Mouse (Mus musculus): Measurements from ENCODE around the gene Cplx1. TPM values are rescaled to one million over a fixed set of nuclear protein-coding genes. Genes with fewer than 3 reads are reported as not detected.

The Cplx1 gene
- polyA plus RNA-seq (2015; fragmentation: Nextera tagmentation; extraction: Ambion mirVana) = 2.6 and 3.0 TPM in 2 replicates

DNA sequence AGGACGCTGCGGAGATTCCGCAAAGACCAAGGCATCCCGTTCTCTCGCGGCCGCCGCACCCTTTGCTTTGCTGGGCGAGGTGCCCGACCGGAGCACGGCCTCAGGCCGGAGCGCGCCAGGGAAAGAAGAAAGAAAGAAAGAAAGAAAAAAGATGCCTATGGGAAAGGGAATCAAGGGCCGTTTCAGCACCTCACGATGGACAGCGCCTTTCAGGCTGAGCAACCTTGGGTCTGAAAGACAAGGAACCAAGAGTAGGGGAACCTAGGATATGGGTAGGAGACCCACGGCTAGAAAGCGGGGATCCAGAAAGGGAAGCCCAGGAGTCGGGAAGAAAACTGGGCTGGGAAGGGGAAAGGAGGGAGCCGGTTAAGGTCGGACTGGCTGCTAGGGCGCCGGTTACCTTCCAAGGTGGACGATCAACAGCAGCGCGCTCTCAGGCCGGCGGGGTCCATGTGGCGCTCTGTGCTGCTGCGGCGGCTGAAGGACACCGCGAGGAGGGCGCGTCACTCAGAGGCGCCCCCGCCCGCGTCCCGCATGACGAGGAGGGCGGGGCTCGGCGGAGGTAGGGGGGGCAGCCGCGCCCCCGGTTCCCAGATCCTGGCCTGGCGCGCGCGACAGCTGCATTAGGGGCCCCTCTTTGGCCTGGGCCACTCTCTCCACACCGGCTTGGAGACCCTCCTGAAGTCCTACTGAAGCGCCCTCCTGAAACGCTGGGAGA, at the start of gene Cplx1:
Gene Cplx1 (minus strand): TSS at position 536 of the 718 bp plus-strand sequence.
- no peaks in the 10 kb centered on the region for H3K9me3 ChIP-seq
- ATAC-seq (ENCODE audit: insufficient read depth, low FRiP score, low read depth) = peak; percentile 77
- WGBS = 0% methylated on average over 56 of the region's 56 CpGs
- H3K27me3 ChIP-seq (replicated peaks) = peaks cover 32% of the 10 kb centered on the region
- no peak within 1 kb of the TSS for H3K27ac ChIP-seq
- no peaks in the 10 kb centered on the region for H3K36me3 ChIP-seq
- no peak within 1 kb of the TSS for H3K9ac ChIP-seq
- H3K4me2 ChIP-seq = peak within 1 kb of the TSS; percentile 64
- peak within 1 kb of the TSS; percentile 28 for H3K4me3 ChIP-seq (replicated peaks)
- peaks cover 9% of the 10 kb centered on the region for H3K4me1 ChIP-seq

GRCm38 (mm10) chr5:108581361-108581891, 31.6 kb upstream of the Cplx1 start:
- H3K4me1 ChIP-seq = no peaks in the 10 kb centered on the region
- no peak overlapping the region for H3K4me2 ChIP-seq
- H3K27me3 ChIP-seq (replicated peaks) = no peaks in the 10 kb centered on the region
- no peak overlapping the region for H3K27ac ChIP-seq
- no peak for ATAC-seq (ENCODE audit: insufficient read depth, low FRiP score, low read depth)
- no peaks in the 10 kb centered on the region for H3K9me3 ChIP-seq
- peaks cover 68% of the 10 kb centered on the region for H3K36me3 ChIP-seq
- no peak overlapping the region for H3K4me3 ChIP-seq (replicated peaks)
- 89% methylated on average over 3 of the region's 3 CpGs for WGBS
- H3K9ac ChIP-seq = no peak overlapping the region

- H3K27me3 ChIP-seq (replicated peaks) = no peaks in the 10 kb centered on the region
- no peak overlapping the region for H3K9ac ChIP-seq
- ATAC-seq (ENCODE audit: insufficient read depth, low FRiP score, low read depth) = no peak
- WGBS = 87% methylated on average over 6 of the region's 6 CpGs
- no peak overlapping the region for H3K4me3 ChIP-seq (replicated peaks)
- no peaks in the 10 kb centered on the region for H3K9me3 ChIP-seq
- H3K4me1 ChIP-seq = no peaks in the 10 kb centered on the region
- H3K36me3 ChIP-seq = peaks cover 60% of the 10 kb centered on the region
- H3K27ac ChIP-seq = no peak overlapping the region
- H3K4me2 ChIP-seq = no peak overlapping the region
These were observed 23.2 kb upstream of the Cplx1 start for GRCm38 (mm10) chr5:108573054-108573453.

DNA sequence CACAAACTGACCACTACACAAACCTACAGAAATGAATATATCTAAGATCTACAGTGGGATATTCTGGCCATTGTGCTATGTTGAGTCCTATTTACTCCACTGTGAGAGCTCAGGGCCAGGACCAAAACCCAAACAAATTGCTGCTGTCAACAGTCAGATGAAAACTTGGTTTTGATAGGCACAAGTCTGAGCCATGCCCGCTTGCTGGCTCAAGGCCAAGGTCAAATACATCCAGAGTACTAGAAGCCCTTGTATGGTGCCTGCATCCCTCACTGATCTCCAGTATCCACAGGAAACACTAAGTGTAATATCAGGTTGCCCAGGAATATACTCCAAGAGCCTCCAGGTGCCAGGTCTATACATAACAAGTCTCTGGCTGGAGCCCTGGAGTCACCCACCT, 21.2 kb upstream of the Cplx1 start:
- H3K36me3 ChIP-seq = peaks cover 50% of the 10 kb centered on the region
- ATAC-seq (ENCODE audit: insufficient read depth, low FRiP score, low read depth) = no peak
- WGBS = 70% methylated on average over 1 of the region's 1 CpGs

GRCm38 (mm10) chr5:108567104-108567503, 17.3 kb upstream of the Cplx1 start:
- no peak overlapping the region for H3K4me2 ChIP-seq
- no peak overlapping the region for H3K27ac ChIP-seq
- 88% methylated on average over 2 of the region's 2 CpGs for WGBS
- no peak overlapping the region for H3K4me3 ChIP-seq (replicated peaks)
- ATAC-seq (ENCODE audit: insufficient read depth, low FRiP score, low read depth) = no peak
- H3K4me1 ChIP-seq = no peaks in the 10 kb centered on the region
- no peak overlapping the region for H3K9ac ChIP-seq
- H3K9me3 ChIP-seq = no peaks in the 10 kb centered on the region
- no peaks in the 10 kb centered on the region for H3K27me3 ChIP-seq (replicated peaks)
- H3K36me3 ChIP-seq = peaks cover 33% of the 10 kb centered on the region

More for the DNA sequence above, 21.2 kb upstream of the Cplx1 start:
- H3K4me2 ChIP-seq = no peak overlapping the region
- no peak overlapping the region for H3K9ac ChIP-seq
- H3K4me1 ChIP-seq = no peaks in the 10 kb centered on the region
- no peak overlapping the region for H3K4me3 ChIP-seq (replicated peaks)
- no peak overlapping the region for H3K27ac ChIP-seq
- no peaks in the 10 kb centered on the region for H3K9me3 ChIP-seq
- no peaks in the 10 kb centered on the region for H3K27me3 ChIP-seq (replicated peaks)

DNA sequence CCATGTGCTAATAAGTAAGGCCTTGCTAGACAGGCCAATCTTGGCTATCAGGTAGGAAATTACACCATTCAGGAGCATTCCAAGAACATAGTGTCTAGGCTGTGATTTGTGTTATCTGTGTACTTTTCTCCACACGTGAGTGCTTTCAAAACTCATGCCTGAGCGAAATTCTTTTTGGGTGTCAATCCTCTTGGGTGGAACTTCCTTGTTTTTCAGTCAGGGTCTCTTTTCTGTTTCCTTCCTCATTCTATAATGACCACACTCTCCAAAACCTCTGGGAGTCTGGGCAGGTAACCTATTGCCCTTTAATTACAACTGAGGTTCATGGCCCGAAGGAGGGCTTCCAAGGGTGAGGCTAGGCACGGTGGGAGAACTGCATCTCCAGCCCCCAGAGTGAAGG, 16.7 kb upstream of the Cplx1 start:
- Histone ChIP-seq H3K4me1 (no peaks in the 10 kb centered on the region), H3K27ac (no peak overlapping the region), H3K9me3 (no peaks in the 10 kb centered on the region), H3K4me2 (no peak overlapping the region), H3K27me3 (replicated peaks) (no peaks in the 10 kb centered on the region), H3K4me3 (replicated peaks) (no peak overlapping the region), H3K36me3 (peaks cover 32% of the 10 kb centered on the region), H3K9ac (no peak overlapping the region)
- 82% methylated on average over 4 of the region's 4 CpGs for WGBS
- ATAC-seq (ENCODE audit: insufficient read depth, low FRiP score, low read depth) = no peak

- H3K9me3 ChIP-seq = no peaks in the 10 kb centered on the region
- no peak overlapping the region for H3K4me2 ChIP-seq
- H3K36me3 ChIP-seq = peaks cover 23% of the 10 kb centered on the region
- H3K27me3 ChIP-seq (replicated peaks) = no peaks in the 10 kb centered on the region
- WGBS = 88% methylated on average over 2 of the region's 2 CpGs
- no peak overlapping the region for H3K9ac ChIP-seq
- H3K4me3 ChIP-seq (replicated peaks) = no peak overlapping the region
- H3K27ac ChIP-seq = no peak overlapping the region
- no peak for ATAC-seq (ENCODE audit: insufficient read depth, low FRiP score, low read depth)
- H3K4me1 ChIP-seq = no peaks in the 10 kb centered on the region
These were observed 15.6 kb upstream of the Cplx1 start for GRCm38 (mm10) chr5:108565381-108565780.

- Histone ChIP-seq H3K4me2 (no peak overlapping the region), H3K36me3 (peaks cover 13% of the 10 kb centered on the region), H3K27ac (no peak overlapping the region), H3K27me3 (replicated peaks) (no peaks in the 10 kb centered on the region), H3K4me3 (replicated peaks) (no peak overlapping the region), H3K4me1 (no peaks in the 10 kb centered on the region), H3K9me3 (no peaks in the 10 kb centered on the region), H3K9ac (no peak overlapping the region)
- ATAC-seq (ENCODE audit: insufficient read depth, low FRiP score, low read depth) = no peak
- WGBS = 77% methylated on average over 3 of the region's 3 CpGs
These were observed 14.5 kb upstream of the Cplx1 start for GRCm38 (mm10) chr5:108564346-108564745.

DNA sequence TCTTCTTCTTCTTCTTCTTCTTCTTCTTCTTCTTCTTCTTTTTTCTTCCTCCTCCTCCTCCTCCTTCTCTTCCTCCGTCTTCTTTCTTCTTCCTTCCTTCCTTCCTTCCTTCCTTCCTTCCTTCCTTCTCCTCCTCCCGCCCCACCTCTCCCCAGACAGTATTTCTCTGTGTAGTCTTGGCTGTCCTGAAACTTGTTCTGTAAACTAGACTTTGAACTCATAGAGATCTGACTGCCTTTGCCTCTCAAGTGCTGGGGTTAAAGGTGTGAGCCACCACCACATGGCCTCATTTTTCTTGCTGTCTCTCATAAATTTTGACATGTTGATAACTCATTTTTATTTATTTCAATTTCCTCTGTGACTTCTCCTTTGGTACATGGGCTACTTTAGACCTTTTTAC, 12.7 kb upstream of the Cplx1 start:
- Histone ChIP-seq H3K27me3 (replicated peaks) (no peaks in the 10 kb centered on the region), H3K27ac (no peak overlapping the region), H3K4me2 (no peak overlapping the region), H3K4me3 (replicated peaks) (no peak overlapping the region), H3K9ac (no peak overlapping the region), H3K9me3 (no peaks in the 10 kb centered on the region), H3K4me1 (no peaks in the 10 kb centered on the region), H3K36me3 (no peaks in the 10 kb centered on the region)
- ATAC-seq (ENCODE audit: insufficient read depth, low FRiP score, low read depth) = no peak
- 78% methylated on average over 2 of the region's 2 CpGs for whole genome bisulfite sequencing

DNA sequence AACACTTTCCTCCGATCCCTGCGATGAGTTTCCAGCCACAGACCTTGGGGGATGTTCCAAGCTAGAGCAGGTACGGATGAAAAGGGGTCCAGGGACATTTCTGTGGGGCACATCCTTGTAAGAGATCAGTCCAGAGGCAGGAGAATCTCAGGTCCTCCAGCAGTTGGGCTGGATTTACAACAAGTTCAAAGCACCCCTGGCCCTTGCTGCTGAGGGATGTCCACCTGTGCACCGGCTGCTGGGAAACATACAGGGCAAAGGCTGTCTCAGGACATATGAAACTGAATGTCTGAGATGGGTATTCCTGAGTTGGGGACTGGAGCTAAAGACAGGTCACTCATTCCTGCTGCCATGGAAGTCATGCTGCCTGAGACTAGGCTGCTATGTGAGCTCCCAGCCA, 7.2 kb upstream of the Cplx1 start:
- no peak overlapping the region for H3K4me2 ChIP-seq
- ATAC-seq (ENCODE audit: insufficient read depth, low FRiP score, low read depth) = no peak
- H3K9ac ChIP-seq = no peak overlapping the region
- H3K4me1 ChIP-seq = no peaks in the 10 kb centered on the region
- no peak overlapping the region for H3K27ac ChIP-seq
- H3K36me3 ChIP-seq = no peaks in the 10 kb centered on the region
- WGBS = 68% methylated on average over 4 of the region's 4 CpGs
- no peak overlapping the region for H3K4me3 ChIP-seq (replicated peaks)
- H3K27me3 ChIP-seq (replicated peaks) = 0 out of 2 replicates have a peak, but pooled peaks cover 4% of the 10 kb centered on the region
- H3K9me3 ChIP-seq = no peaks in the 10 kb centered on the region

- H3K9me3 ChIP-seq = no peaks in the 10 kb centered on the region
- no peak for ATAC-seq (ENCODE audit: insufficient read depth, low FRiP score, low read depth)
- H3K27me3 ChIP-seq (replicated peaks) = peaks cover 26% of the 10 kb centered on the region
- H3K4me3 ChIP-seq (replicated peaks) = no peak overlapping the region
- no peak overlapping the region for H3K4me2 ChIP-seq
- H3K27ac ChIP-seq = no peak overlapping the region
- H3K36me3 ChIP-seq = no peaks in the 10 kb centered on the region
- 65% methylated on average over 1 of the region's 1 CpGs for WGBS
- H3K9ac ChIP-seq = no peak overlapping the region
- peaks cover 9% of the 10 kb centered on the region for H3K4me1 ChIP-seq
These were observed 4.2 kb upstream of the Cplx1 start for GRCm38 (mm10) chr5:108554041-108554440.

- Histone ChIP-seq H3K27me3 (replicated peaks) (peaks cover 32% of the 10 kb centered on the region), H3K9me3 (no peaks in the 10 kb centered on the region), H3K9ac (no peak overlapping the region), H3K4me3 (replicated peaks) (peak overlapping the region; percentile 28), H3K27ac (no peak overlapping the region), H3K36me3 (no peaks in the 10 kb centered on the region), H3K4me2 (peak overlapping the region; percentile 64), H3K4me1 (peaks cover 9% of the 10 kb centered on the region)
- WGBS = under 1% methylated on average over 16 of the region's 16 CpGs
- peak; percentile 47 for ATAC-seq (ENCODE audit: insufficient read depth, low FRiP score, low read depth)
These were observed 377 bp upstream of the Cplx1 start for GRCm38 (mm10) chr5:108550207-108550594.
